Mouse (Mus musculus) left cerebral cortex, postnatal 25 days (tissue): Measurements from ENCODE around the gene Palm3. TPM values are rescaled to one million over a fixed set of nuclear protein-coding genes. Genes with fewer than 3 reads are reported as not detected.
"Not testable (repeated sequence)": the region's sequence is repeated elsewhere in the genome, so short reads cannot be mapped to it uniquely, and the experiment has no call there.

Experiments used
- DNase-seq, 2 experiments: peaks; one replicate each; pipeline ENCODE4 v3.0.0; 2022; ENCODE audit warnings: low spot score in 2 of 2, mixed read lengths in 1 of 2
- intact Hi-C: fragments of 180-260 bp; cut with DNase I; formaldehyde crosslinking; loops from one replicate; pipeline ENCODE4 v1.15.1; 2025
- total RNA-seq, 2 experiments: library from RNA; stranded (reverse); gene quantifications; 2 replicates each; pipeline ENCODE4 v1.2.3; 2021

Palm3 gene
- total RNA-seq, 2 experiments from 2014 or later, result 1.2 to 1.4 TPM

DNA sequence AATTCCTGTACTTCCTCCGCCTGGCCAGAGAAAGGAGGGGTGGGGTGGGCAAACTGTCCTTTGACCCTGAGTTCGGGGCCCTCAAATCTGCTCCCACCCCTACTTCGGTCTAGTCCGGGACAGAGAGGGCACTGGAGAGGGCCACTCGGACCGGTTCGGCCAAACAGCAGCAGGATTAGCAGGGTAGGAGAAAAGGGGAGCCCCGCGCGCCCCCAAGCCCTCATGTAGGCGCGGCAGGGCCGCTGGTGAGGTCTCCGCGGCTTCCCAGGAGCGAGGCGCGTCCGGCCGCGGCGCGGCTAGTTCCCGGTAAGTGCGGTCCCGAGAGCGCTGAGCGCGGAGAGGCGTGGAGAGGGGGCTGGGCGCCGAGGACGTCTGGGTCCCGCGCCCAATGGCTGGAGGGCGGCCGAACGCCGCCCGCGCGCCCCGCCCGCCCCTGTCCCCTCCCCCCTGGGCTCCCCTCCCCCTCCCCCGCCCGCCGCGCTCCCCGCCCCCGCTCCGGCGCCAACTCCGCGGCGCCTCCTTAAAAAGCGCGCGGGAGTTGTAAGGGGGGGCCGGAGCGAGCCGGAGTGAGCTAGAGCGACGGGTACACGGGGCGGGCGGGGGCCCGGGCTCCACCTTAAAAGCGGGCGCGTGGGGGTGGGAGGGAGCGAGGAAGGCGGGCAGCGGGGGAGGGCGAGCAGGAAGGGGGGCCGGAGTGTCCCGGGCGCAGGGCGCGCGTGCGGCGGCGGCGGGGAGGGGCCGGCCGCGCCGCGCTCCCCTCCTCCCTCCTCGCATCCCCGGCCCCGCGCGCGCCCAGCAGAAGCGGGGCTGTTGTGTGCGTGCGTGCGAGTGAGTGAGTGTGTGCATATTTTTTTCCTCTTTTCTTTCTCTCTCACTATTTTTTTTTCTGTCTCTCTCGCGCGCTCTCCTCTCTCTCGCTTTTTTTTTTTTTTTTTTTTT lies 24.4 kb upstream of the Palm3 start:
- DNase-seq, result peak; percentile 73 to 81
- intact Hi-C loops, result loop anchor here (1.0 to 5.0 kb wide), 3 partner anchors 24 to 980 kb away; partner anchors contain the start of genes Junb and Prkaca

DNA sequence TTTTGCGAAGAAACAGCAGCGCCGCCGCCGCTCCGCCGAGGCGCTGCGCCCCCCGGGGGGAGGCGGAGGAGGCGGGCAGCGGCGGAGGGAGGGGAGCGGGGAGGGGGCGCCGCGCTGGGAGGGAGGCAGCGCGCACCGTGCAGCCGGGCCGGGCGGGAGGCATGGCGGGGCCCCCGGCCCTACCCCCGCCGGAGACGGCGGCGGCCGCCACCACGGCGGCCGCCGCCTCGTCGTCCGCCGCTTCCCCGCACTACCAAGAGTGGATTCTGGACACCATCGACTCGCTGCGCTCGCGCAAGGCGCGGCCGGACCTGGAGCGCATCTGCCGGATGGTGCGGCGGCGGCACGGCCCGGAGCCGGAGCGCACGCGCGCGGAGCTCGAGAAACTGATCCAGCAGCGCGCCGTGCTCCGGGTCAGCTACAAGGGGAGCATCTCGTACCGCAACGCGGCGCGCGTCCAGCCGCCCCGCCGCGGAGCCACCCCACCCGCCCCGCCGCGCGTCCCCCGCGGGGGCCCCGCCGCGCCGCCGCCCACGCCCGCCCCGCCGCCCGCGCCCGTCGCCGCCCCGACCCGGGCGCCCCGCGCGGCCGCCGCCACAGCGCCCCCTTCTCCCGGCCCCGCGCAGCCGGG lies 23.6 kb upstream of the Palm3 start, which contains the start of gene Samd1:
Samd1 (plus strand) TSS at position 162 of the 631 bp plus-strand sequence.
- intact Hi-C loops, result loop anchor here (1.0 to 5.0 kb wide), 3 partner anchors 25 to 980 kb away; partner anchors contain the start of genes Junb and Prkaca
- peak; percentile 56 to 65 for DNase-seq

DNA sequence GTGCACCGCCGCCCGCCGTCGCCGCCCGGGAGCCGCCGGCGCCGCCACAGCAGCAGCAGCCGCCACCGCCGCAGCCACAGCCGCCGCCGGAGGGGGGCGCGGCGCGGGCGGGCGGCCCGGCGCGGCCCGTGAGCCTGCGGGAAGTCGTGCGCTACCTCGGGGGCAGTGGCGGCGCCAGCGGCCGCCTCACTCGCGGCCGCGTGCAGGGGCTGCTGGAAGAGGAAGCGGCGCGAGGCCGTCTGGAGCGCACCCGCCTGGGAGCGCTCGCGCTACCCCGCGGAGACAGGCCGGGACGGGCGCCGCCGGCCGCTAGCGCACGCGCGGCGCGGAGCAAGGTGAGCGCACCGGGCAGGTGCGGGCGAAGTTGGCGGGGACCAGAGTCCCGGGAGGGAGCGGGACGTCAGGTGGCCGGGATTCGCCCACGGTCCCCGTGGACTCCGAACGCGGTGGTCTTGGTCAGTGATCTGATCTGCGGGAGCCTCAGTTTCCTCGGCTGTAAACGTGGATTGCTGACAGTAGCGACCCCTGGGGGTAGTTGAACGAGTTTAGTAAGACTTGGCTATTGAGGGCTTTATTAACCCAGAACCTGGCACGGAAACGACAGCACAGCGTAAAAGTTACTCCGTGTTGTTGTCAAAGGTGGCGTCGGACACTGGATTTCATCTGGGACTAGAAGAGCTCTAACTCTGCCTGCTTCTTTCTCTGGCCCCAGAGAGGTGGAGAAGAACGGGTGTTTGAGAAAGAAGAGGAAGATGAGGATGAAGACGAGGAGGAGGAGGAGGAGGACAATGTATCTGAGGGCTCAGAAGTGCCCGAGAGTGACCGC lies 22.8 kb upstream of the Palm3 start:
- intact Hi-C loops, result loop anchor here (5.0 kb wide), 1 partner anchor 979 kb away; the partner anchor contains the start of gene Junb
- DNase-seq, result peak; percentile 48 to 63

DNA sequence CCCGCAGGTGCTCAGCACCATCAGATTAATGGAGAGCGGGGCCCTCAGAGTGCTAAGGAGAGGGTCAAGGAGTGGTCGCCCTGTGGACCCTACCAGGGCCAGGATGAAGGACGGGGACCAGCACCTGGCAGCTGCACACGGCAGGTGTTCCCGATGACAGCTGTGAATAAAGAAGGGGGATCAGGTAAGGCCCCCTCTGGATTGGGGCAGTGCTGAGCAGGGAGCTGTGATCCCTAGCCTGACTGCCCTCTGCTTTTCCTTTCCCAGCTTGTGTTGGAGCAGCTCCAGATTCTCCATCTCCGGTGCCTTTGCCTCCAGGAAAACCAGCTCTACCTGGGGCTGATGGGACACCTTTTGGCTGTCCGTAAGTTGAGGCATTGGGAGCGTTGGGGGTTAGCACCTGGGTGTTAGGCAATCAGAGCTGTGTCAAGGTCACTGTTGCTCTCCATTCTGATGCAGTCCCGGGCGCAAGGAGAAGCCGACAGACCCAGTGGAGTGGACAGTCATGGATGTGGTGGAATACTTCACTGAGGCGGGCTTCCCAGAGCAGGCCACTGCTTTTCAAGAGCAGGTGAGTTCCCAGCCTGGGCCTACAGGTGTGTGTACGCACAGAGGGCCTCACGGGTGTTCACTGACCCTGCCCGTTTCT lies 22.1 kb upstream of the Palm3 start:
- intact Hi-C loops, result loop anchor here (5.0 kb wide), 1 partner anchor 978 kb away; the partner anchor contains the start of gene Junb
- DNase-seq, result no peak

DNA sequence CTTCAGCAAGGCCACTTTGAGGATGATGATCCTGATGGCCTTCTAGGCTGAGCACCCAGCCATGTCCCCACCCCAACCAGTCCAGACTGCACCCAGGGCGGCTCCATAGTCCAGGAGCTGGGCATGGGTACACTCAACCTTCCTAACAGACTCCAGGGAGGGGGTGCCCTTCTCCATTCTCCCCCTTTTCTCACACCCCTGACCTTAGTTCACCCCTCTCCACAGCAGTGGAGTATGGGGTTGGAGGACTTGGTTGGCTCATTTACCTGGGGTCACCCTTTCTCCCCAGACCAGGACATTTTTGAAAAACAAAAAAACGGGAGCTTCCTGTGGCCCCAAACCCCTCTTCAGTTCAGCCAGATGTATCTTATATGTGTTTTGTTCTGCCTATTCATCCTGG lies 21.4 kb upstream of the Palm3 start:
- DNase-seq, result no peak
- intact Hi-C loops, result loop anchor here (5.0 kb wide), 1 partner anchor 977 kb away; the partner anchor contains the start of gene Junb

DNA sequence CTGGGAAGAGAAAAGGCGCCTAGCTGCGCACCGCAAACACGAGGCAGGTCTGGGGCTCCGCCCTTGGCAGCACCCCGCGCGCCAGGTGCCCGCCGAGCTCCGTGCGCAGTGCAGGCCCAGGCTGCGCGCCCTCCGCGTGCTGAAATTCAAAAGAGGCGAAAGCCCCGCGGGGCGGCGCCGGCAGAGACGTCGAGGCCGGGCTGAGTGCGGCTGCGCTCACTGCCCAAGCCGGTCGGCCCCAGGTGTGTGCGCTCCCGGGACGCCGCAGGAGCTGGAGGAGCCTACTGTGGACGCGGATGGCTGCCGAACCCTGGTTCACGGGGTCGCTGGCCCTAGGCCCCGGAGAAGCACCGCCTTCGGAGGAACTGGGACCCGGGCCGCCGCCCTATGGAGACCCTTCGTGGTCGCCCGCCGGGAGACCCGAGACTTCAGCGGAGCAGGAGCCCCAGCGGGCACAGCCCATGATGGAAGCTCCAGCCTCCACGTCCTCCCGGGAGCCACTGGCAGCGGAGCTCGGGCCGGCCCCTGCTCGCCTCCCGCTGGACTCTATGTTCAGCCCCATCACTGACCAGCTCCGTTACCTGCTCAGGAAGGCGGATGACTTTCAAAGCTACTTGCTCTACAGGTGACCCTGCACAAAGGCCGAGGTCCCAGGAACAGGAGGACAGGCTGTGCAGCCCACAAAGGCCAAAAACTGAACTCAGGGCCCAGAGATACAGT lies 19.8 kb upstream of the Palm3 start, which contains the start of gene 1700067K01Rik:
1700067K01Rik (plus strand) TSS at position 222 of the 720 bp plus-strand sequence.
- intact Hi-C loops, result no loop called here
- DNase-seq, result no peak

DNA sequence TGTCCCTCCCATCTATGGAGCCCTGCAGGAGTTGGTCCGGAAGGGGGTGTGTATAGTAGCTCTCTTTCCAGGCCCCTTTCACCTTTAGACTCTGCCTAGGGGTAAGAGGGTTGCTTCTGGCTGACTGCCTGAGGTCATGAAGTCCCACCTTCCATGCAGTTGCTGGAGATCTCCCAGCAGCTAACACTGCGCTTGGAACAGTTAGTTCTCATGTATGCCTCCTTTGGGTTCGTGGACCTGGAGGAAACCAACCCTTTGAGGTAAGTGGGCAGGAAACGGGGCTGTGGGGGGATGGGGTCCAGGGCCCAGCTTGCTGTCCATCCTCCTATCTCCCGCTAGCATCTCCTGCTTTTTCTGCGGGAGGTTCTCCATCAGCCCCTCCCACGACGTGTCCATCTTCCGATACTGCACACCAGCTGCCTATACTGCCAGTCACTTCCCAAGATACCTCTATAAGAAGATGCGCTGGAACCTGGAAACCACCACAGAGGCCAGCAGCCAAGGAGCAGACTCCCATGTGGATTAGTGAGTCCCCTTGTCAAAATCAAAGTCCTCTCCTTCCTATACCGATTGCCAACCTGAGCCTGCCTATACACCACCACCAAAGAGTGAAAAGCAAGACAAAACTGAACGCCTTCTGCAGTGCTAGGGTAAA lies 18.2 kb upstream of the Palm3 start:
- no peak for DNase-seq
- intact Hi-C loops, result no loop called here

DNA sequence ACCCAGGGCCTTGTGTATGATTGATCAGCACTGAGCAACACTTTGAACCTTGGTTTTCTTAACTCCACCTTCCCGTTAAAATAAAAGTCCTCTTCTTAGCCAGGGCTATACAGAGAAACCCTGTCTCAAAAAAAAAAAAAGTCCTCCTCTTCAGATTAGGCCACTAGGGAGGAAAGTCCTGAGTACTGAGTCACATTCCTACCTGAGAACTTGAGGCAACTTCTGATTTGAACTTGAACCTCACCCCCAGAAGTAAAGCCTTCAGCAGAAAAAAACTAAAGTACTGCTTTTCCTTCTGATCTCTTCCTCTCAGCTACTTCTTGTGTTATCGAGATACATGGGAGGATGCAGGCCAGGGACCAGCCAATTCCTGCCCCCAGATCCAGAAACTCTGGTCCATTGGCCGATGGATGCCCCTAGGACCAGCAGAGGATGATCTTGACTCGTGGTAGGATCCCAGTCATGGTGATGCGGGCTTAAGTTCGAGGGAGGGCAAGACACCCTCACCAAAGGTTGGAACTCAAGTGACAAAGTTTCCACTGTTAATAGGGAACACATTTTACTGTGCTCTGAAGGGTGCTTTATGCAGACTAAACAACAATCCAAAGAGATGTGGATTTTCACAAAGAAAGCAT lies 17.5 kb upstream of the Palm3 start:
- intact Hi-C loops, result no loop called here
- no peak for DNase-seq

DNA sequence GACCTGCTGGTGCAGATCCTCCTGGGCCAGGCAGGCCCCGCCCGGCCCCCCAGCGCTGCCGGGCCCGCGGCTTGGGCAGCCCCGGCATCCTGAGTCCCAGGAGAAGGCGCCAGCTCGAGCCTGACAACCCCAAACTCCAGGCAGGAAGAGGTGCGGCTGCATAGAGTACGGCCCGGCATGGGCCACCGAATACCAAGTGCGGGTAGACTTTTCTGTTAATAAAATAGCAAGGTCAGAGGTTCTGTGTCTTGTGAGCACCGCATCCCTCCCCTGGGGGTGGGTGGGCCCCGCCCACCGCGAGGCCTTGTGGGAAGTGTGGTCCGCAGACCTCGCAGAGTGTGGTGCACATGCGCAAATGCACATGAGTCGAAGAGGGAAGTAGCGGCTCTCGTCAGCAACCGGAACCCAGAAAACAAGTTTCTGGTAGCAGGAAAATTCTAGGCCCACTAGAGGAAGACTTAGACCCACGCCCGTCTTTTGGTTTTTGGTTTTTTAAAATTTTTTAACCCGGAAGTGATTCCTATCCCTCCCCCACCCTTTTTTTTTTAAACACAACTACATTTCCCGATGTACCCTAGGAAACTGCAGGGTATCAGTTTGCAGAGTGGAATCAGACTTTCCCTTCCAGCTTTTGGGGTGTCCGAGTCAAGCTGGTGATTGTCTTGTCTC lies 16.6 kb upstream of the Palm3 start:
- intact Hi-C loops, result no loop called here

DNA sequence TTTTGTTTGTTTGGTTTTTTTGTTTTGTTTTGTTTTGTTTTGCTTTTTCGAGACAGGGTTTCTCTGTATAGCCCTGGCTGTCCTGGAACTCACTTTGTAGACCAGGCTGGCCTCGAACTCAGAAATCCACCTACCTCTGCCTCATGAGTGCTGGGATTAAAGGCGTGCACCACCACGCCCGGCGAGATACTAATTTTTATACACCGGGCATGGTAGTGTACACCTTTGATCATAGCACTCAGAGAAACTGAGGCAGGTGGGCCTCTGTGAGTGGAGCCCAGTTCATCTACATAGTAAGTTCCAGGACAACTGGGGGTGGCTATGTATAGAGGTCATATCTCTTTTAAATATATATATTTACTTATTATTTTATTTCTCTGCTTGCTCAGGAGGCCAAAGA lies 15.8 kb upstream of the Palm3 start:
- intact Hi-C loops, DNase-seq: not testable (repeated sequence)

More for the DNA sequence above, 16.6 kb upstream of the Palm3 start:
- peak; percentile 91 to 95 for DNase-seq

DNA sequence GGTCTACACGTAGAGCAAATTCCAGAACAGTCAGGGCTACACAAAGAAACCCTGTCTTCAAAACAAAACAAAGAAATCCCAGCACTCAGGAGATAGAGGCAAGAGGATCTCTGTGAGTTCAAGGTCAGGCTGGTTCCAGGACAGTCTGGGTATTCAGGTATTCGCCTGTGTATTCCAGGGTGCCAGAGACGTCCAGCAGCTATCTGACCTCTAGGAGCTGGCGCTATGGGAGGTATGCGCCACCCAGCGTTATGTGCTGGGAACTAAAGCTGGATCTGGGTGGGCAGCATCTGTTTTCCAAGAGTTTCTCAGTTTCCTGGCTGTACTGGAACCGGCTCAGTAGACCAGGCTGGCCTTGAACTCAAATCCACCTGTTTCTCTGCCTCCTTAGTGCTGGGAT lies 12.9 kb upstream of the Palm3 start:
- intact Hi-C loops, result no loop called here
- DNase-seq, result no peak

DNA sequence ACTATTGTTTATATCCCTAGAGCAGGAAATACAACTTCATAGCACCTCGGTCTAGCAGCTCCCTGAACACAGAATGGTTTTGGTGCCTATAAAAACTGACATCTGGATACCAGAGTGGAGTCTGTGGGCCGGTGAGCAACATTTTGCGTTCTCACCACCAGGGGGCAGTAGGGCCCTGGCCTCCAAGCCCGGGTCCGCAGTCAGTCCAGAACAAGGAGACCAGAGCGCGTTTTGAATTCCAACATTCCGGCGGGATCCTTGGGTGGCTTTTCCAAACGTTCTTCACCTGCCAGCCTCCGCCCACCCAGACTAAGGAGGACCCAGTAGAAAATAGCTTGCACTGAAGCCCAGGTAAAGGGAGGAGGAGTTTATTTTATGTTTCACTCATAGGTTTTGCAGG lies 11.4 kb upstream of the Palm3 start:
- DNase-seq, result peak; percentile 85 to 90
- intact Hi-C loops, result no loop called here

DNA sequence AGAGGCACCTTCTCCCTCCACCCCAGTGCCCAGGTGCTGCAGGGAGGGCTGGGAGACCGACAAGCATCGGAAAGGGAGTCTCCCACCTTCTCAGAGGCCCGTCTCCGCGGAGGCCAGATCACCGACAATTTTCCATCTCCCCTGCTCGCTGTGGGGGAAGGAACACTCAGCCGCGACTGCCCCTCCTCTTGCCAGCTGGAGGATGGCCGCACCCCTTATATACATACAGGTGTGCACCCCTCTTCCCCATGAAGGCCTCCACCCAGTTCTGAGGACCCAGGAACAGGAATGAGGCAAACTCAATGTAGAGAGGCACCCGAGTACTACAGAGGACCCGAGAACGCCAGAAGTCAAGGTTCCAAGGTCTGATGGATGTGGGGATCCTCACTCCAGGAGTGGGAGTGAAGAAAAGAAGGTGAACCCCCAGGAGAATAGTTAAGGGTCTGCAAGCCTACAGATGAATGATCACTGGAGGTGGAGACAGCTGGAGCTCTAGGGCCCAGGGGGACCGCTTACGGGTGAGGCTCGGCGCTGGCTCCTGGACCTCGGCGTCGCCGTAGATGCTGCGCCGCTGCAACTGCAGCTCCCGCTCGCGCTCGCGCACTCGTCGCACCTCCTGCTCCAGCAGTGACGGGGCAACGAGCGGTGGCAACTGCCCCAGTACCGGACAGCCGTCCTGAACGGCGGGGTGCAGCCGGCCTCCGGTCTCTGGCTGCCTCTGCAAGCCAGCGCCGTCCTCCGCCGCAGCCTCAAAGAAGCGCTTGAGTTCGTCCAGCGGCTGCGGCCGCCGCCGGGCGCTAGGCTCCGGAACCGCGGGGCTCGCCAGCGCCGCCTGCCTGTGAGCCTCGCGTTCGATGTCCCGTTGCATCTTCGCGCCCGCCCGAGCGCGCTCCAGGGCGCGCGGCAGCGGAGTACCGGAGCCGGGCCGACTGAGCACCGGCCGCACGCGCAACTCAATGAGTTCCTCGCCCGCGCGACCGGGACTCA lies 10.4 kb upstream of the Palm3 start:
- peak; percentile 56 to 64 for DNase-seq
- intact Hi-C loops, result no loop called here

DNA sequence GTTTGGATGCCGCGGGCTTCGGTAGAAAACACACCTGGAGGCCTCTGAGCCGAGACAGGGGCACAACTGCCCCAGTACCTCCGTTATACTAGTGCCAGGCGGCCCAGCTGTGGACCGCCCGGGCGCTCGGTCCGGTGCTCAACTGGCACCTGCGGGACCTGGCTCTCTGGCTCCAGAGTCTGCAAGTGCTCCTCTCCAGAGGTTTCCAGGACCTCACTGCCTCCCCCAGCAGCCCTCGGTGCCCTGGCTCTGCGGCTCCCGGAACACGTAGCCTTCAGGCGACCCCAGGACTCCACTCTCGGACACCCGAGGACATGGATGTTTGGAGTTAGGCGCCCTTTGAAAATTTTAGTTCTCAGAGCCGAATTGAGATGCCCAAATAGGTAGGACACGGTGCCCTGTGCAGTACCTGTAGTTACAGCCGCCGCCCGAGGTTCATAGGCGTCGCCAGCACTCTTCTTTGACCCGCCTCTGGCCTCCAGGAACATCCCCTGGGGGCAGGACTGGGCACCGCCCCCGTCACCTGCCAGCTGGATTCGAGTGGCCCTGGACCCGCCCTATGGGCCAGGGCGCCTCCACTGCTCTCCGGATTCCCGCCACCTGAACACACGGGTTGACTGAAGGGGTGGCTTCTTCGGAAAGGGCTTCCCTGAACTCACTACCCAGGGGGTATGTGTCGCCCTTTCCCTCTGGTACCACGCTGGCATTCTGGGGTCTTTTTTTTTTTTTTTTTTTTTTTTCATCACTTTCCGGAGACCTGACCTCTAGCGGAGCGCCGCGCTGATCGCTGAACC lies 9.4 kb upstream of the Palm3 start, which contains the start of gene 2210011C24Rik:
2210011C24Rik (minus strand) TSS at position 467 of the 794 bp plus-strand sequence.
- intact Hi-C loops, result no loop called here

More for the DNA sequence above, 9.4 kb upstream of the Palm3 start, which contains the start of gene 2210011C24Rik:
- DNase-seq, result no peak
